Mouse (Mus musculus): ENCODE results near the gene Glcci1. TPM values are rescaled to one million over a fixed set of nuclear protein-coding genes. Genes with fewer than 3 reads are reported as not detected.
A peak's percentile ranks its signal among the peaks of the same experiment; 100 is the strongest.

Glcci1 gene
- polyA plus RNA-seq, 1 experiment from 2014 or later, result 4.9 TPM

DNA sequence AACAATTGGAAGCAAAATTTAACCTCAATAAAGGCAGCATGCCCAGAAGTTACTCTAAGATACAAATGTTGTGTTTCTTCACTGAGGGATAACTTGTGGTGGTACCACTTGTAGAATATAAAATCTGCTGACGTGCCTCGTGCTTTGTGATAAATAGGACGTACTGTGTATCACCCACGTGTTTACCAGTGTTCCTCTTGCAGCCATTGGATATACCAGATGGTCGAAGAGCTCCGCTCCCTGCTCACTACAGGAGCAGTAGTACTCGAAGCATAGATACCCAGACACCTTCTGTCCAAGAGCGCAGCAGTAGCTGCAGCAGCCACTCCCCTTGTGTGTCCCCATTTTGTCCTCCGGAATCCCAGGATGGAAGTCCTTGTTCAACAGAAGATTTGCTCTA is 73.0 kb downstream of the Glcci1 start:
- WGBS, result 89% methylated on average over 9 of the region's 9 CpGs
- peaks cover 25% of the 10 kb centered on the region for H3K36me3 ChIP-seq
- no peaks in the 10 kb centered on the region for H3K9me3 ChIP-seq
- no peak overlapping the region for H3K4me3 ChIP-seq
- H3K27me3 ChIP-seq (replicated peaks), result no peaks in the 10 kb centered on the region
- no peaks in the 10 kb centered on the region for H3K4me1 ChIP-seq
- H3K4me2 ChIP-seq, result no peak overlapping the region
- ATAC-seq (ENCODE audit: extremely low read depth, insufficient number of reproducible peaks, low FRiP score, low TSS enrichment), result no peak
- no peak overlapping the region for H3K9ac ChIP-seq
- H3K27ac ChIP-seq (replicated peaks), result no peak overlapping the region

GRCm38 (mm10) chr6:8583892-8584291 is 74.5 kb downstream of the Glcci1 start:
- Histone ChIP-seq H3K36me3 (peaks cover 30% of the 10 kb centered on the region), H3K9ac (no peak overlapping the region), H3K27me3 (replicated peaks) (no peaks in the 10 kb centered on the region), H3K4me2 (no peak overlapping the region), H3K27ac (replicated peaks) (no peak overlapping the region), H3K4me3 (no peak overlapping the region), H3K9me3 (no peaks in the 10 kb centered on the region), H3K4me1 (no peaks in the 10 kb centered on the region)
- WGBS, result 59% methylated on average over 3 of the region's 3 CpGs
- no peak for ATAC-seq (ENCODE audit: extremely low read depth, insufficient number of reproducible peaks, low FRiP score, low TSS enrichment)

- no peak for ATAC-seq (ENCODE audit: extremely low read depth, insufficient number of reproducible peaks, low FRiP score, low TSS enrichment)
- Histone ChIP-seq H3K4me1 (no peaks in the 10 kb centered on the region), H3K4me2 (0 out of 2 replicates have a peak overlapping the region, but pooled peaks have one; percentile 3), H3K4me3 (no peak overlapping the region), H3K9me3 (no peaks in the 10 kb centered on the region), H3K36me3 (peaks cover 29% of the 10 kb centered on the region), H3K27me3 (replicated peaks) (no peaks in the 10 kb centered on the region), H3K9ac (no peak overlapping the region), H3K27ac (replicated peaks) (no peak overlapping the region)
- 77% methylated on average over 9 of the region's 9 CpGs for WGBS
Measured at GRCm38 (mm10) chr6:8591665-8592064, 82.3 kb downstream of the Glcci1 start.

DNA sequence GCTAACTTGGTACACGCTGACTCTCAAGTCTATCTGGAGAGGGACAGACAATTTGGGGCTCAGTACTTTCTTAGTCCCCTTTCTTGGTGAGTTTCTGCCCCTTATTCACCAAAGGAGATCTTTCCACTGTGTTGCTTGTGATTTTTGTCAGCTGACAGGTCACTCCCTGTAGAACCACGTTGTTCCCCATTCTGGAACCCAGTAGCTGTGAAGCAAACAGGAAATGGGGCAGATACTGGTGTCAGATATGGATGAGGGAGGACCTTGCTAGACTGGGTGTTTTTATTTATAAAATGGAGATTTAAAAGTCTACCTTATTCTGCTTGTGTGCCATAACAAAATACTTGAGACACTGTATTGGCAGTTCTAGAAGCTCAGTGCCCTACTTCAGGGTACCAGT is 108.0 kb downstream of the Glcci1 start:
- Histone ChIP-seq H3K27me3 (replicated peaks) (no peaks in the 10 kb centered on the region), H3K9me3 (no peaks in the 10 kb centered on the region), H3K9ac (no peak overlapping the region), H3K4me2 (no peak overlapping the region), H3K36me3 (no peaks in the 10 kb centered on the region), H3K4me3 (no peak overlapping the region), H3K27ac (replicated peaks) (no peak overlapping the region), H3K4me1 (peaks cover 7% of the 10 kb centered on the region)
- ATAC-seq (ENCODE audit: extremely low read depth, insufficient number of reproducible peaks, low FRiP score, low TSS enrichment), result no peak
- 59% methylated on average over 2 of the region's 2 CpGs for WGBS

- WGBS, result 66% methylated on average over 4 of the region's 4 CpGs
Measured at GRCm38 (mm10) chr6:8619582-8620350, 110.4 kb downstream of the Glcci1 start.

DNA sequence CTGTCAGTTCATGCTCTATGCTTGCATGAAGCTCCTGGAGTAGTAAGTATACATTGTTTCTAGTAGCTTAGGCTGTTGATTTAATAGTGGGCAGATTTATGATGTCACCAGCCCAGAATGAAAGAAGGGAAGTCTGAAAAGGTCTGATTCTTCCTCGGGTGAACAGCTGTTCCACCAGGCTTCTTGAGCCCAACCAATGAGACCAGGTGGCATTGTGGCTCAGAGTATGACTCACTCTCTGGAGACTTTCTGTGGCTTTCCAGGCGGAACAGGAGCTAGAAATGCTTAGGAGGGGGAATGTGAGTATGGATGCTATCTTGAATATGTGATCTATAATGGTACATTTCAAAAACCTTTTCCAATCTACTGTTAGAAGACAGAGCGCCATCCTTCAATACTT is 113.6 kb downstream of the Glcci1 start:
- Histone ChIP-seq H3K27me3 (replicated peaks) (no peaks in the 10 kb centered on the region), H3K9me3 (no peaks in the 10 kb centered on the region), H3K4me3 (no peak overlapping the region), H3K36me3 (no peaks in the 10 kb centered on the region), H3K27ac (replicated peaks) (no peak overlapping the region), H3K4me2 (no peak overlapping the region), H3K9ac (no peak overlapping the region), H3K4me1 (peaks cover 7% of the 10 kb centered on the region)
- ATAC-seq (ENCODE audit: extremely low read depth, insufficient number of reproducible peaks, low FRiP score, low TSS enrichment), result no peak
- 64% methylated on average over 3 of the region's 3 CpGs for WGBS

More at GRCm38 (mm10) chr6:8619582-8620350, 110.4 kb downstream of the Glcci1 start:
- Histone ChIP-seq H3K27ac (replicated peaks) (no peak overlapping the region), H3K4me1 (peaks cover 7% of the 10 kb centered on the region), H3K9me3 (no peaks in the 10 kb centered on the region), H3K27me3 (replicated peaks) (no peaks in the 10 kb centered on the region), H3K36me3 (no peaks in the 10 kb centered on the region), H3K4me2 (no peak overlapping the region), H3K4me3 (no peak overlapping the region), H3K9ac (no peak overlapping the region)
- no peak for ATAC-seq (ENCODE audit: extremely low read depth, insufficient number of reproducible peaks, low FRiP score, low TSS enrichment)

DNA sequence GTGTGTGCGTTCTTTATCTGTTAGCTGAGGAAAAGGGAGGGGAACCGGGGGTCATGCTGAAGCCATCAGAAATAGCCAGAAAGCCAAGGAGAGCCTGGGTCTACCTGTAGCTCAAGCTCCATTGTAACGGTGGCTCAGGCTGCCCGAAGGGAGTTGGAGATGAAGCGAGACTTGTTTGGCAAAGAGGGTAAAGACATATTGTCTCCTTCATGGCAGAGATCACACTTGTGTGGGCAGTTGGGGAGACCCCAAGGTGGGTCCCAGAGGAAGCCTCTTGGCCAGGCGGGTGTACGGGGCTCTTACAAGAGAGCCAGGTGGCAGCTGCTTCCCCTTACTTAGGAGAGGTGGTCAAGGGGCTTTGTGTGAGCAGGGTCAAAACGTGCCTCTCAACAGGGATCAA is 118.8 kb downstream of the Glcci1 start:
- no peaks in the 10 kb centered on the region for H3K9me3 ChIP-seq
- no peak overlapping the region for H3K27ac ChIP-seq (replicated peaks)
- no peaks in the 10 kb centered on the region for H3K27me3 ChIP-seq (replicated peaks)
- 0 out of 2 replicates have a peak, but pooled peaks cover 7% of the 10 kb centered on the region for H3K4me1 ChIP-seq
- no peaks in the 10 kb centered on the region for H3K36me3 ChIP-seq
- H3K4me2 ChIP-seq, result no peak overlapping the region
- H3K4me3 ChIP-seq, result no peak overlapping the region
- 84% methylated on average over 8 of the region's 8 CpGs for WGBS
- H3K9ac ChIP-seq, result no peak overlapping the region
- ATAC-seq (ENCODE audit: extremely low read depth, insufficient number of reproducible peaks, low FRiP score, low TSS enrichment), result no peak

- 82% methylated on average over 7 of the region's 7 CpGs for WGBS
- H3K36me3 ChIP-seq, result no peaks in the 10 kb centered on the region
- no peaks in the 10 kb centered on the region for H3K9me3 ChIP-seq
- no peak overlapping the region for H3K27ac ChIP-seq (replicated peaks)
- no peak overlapping the region for H3K4me3 ChIP-seq
- H3K27me3 ChIP-seq (replicated peaks), result no peaks in the 10 kb centered on the region
- no peak overlapping the region for H3K9ac ChIP-seq
- no peak overlapping the region for H3K4me2 ChIP-seq
- H3K4me1 ChIP-seq, result 0 out of 2 replicates have a peak, but pooled peaks cover 7% of the 10 kb centered on the region
- ATAC-seq (ENCODE audit: extremely low read depth, insufficient number of reproducible peaks, low FRiP score, low TSS enrichment), result no peak
Measured at GRCm38 (mm10) chr6:8628715-8629267, 119.4 kb downstream of the Glcci1 start.

- H3K4me1 ChIP-seq, result 0 out of 2 replicates have a peak, but pooled peaks cover 7% of the 10 kb centered on the region
- H3K9ac ChIP-seq, result no peak overlapping the region
- H3K27me3 ChIP-seq (replicated peaks), result no peaks in the 10 kb centered on the region
- no peak overlapping the region for H3K4me3 ChIP-seq
- H3K9me3 ChIP-seq, result no peaks in the 10 kb centered on the region
- H3K27ac ChIP-seq (replicated peaks), result no peak overlapping the region
- no peaks in the 10 kb centered on the region for H3K36me3 ChIP-seq
- ATAC-seq (ENCODE audit: extremely low read depth, insufficient number of reproducible peaks, low FRiP score, low TSS enrichment), result no peak
- no peak overlapping the region for H3K4me2 ChIP-seq
- WGBS, result 62% methylated on average over 7 of the region's 7 CpGs
Measured at GRCm38 (mm10) chr6:8630531-8630930, 121.1 kb downstream of the Glcci1 start.

DNA sequence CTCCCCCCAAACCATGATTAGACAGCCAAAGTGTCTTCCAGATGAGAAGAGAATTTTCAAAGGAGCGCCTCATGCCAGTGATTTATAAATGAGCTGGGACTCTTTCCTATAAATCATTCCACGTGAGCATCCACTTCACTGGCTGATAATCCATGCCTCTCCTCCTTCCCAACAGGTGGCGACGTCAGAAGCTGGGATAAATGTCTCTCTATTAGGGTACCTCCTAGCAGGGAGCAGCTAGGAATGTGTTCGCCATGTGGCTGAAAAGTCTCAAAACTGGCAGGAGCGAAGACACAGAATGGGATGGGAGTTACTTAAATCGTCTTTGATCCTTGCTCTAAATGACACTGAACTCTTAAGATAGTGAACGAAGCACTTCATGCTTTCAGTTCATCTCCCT is 122.0 kb downstream of the Glcci1 start:
- Histone ChIP-seq H3K4me1 (0 out of 2 replicates have a peak, but pooled peaks cover 7% of the 10 kb centered on the region), H3K27ac (replicated peaks) (no peak overlapping the region), H3K27me3 (replicated peaks) (no peaks in the 10 kb centered on the region), H3K4me2 (no peak overlapping the region), H3K9ac (no peak overlapping the region), H3K36me3 (peaks cover 3% of the 10 kb centered on the region), H3K9me3 (no peaks in the 10 kb centered on the region), H3K4me3 (no peak overlapping the region)
- WGBS, result 81% methylated on average over 8 of the region's 8 CpGs
- no peak for ATAC-seq (ENCODE audit: extremely low read depth, insufficient number of reproducible peaks, low FRiP score, low TSS enrichment)

DNA sequence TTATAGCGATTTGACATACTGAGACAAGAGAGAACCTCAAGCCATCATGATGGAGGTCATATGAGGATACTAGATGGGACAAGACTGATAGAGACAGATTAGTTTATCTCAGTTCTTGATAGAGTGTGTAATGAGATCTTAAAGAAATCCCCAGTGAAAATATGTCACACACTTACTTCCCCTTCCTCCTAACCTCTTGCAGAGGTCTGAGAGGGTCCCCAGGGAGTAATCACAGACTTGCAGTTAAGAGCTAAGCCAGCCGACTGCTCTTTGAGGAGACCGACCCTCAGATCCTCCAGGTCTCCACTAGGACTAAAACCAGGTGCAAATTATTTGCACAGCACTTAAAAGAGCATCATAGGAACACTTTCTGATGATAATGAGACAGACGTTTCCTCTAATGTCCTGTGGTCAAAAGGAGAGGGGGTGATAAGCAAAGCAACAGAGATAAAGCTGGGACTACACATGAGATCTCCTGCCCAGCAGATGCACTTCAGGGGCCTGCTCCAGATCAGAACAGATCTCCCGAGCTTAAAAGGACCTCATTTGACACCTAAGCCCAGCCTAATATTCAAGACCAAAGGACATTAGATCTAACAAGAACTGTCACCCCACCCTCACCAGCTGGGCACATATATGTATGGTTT is 122.7 kb downstream of the Glcci1 start:
- H3K4me3 ChIP-seq, result no peak overlapping the region
- H3K4me2 ChIP-seq, result no peak overlapping the region
- no peaks in the 10 kb centered on the region for H3K9me3 ChIP-seq
- peaks cover 10% of the 10 kb centered on the region for H3K36me3 ChIP-seq
- no peak for ATAC-seq (ENCODE audit: extremely low read depth, insufficient number of reproducible peaks, low FRiP score, low TSS enrichment)
- 0 out of 2 replicates have a peak, but pooled peaks cover 7% of the 10 kb centered on the region for H3K4me1 ChIP-seq
- H3K27ac ChIP-seq (replicated peaks), result no peak overlapping the region
- H3K9ac ChIP-seq, result no peak overlapping the region
- no peaks in the 10 kb centered on the region for H3K27me3 ChIP-seq (replicated peaks)
- 42% methylated on average over 5 of the region's 5 CpGs for WGBS

All from heart, embryonic 13.5 days (tissue).